Mouse (Mus musculus): Measurements from ENCODE around the gene Cxcl1. TPM values are rescaled to one million over a fixed set of nuclear protein-coding genes. Genes with fewer than 3 reads are reported as not detected.

Gene Cxcl1
- polyA plus RNA-seq, 1 experiment from 2014 or later, result 0.56 TPM

DNA sequence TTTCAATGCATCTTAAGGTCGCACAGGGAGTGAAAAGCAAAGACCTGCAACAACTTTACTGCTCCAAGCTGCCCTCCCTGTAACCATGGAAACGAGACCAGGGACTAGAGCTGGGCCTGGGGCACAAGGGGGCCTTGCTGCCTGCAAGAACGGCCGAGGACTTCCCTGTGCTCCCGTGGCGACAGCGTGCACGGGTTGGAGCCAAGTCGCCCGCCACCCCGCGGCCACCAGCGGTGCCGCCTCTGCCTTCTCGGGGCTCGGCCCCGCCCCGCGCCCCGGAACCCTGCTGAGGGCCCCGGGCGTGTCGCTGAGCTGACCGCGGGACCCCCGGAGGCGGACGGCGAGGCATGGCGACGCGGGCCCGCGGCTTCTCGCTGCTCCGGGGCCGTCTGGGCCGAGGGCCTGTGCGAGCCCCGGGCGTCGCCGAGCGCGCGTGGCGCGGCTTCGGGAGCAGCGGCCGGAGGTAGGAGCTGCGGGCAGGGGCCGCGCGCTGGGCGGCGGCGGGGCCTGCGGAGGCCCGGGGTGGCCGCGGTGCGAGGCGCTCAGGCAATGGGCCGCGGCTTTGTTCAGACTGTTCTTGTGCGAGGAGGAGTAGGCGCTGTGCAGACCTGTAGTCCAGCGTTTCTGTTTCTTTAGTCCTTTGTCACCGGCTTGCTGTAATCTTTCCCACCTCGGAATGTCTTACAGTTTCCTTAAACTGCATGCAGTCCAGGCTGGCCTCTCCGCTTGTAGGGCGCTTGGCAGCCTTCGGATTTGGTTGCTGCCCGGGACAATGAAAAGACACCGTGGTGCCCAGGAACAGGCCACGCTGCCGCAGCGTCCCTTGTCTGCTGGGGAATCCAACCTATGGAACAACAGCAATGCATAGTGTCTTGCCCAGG is 40.2 kb downstream of the Cxcl1 start, which contains the start of gene Mthfd2l:
TSS of gene Mthfd2l (plus strand) at position 147 of the 881 bp plus-strand sequence.
- H3K9me3 ChIP-seq (replicated peaks; ENCODE audit: control insufficient read depth, low read length), result no peaks in the 10 kb centered on the region
- no peaks in the 10 kb centered on the region for H3K27me3 ChIP-seq (replicated peaks; ENCODE audit: control insufficient read depth, insufficient read depth, low read length)
- DNase-seq (ENCODE audit: low spot score) (peak; percentile 92), ATAC-seq (peak; percentile 97)
- H3K27ac ChIP-seq (ENCODE audit: low read depth, low read length), result peak within 1 kb of the TSS; percentile 98
- H3K4me1 ChIP-seq (ENCODE audit: control insufficient read depth, insufficient read depth, low read length), result peaks cover 6% of the 10 kb centered on the region; the same call in 1 of the 2 replicates
- WGBS, result under 1% methylated on average over 76 of the region's 79 CpGs
- H3K36me3 ChIP-seq (ENCODE audit: control insufficient read depth, insufficient read depth, low read length), result peaks cover 10% of the 10 kb centered on the region; the same call in 1 of the 2 replicates
- H3K4me2 ChIP-seq (ENCODE audit: low read length), result peak within 1 kb of the TSS; percentile 55
- H3K9ac ChIP-seq (ENCODE audit: low read length), result peak within 1 kb of the TSS; percentile 99
- peak within 1 kb of the TSS; percentile 77 for H3K4me3 ChIP-seq (ENCODE audit: low read depth, low read length)

GRCm38 (mm10) chr5:90931911-90932310 is 40.9 kb downstream of the Cxcl1 start:
- H3K4me1 ChIP-seq (ENCODE audit: control insufficient read depth, insufficient read depth, low read length), result peaks cover 6% of the 10 kb centered on the region; the same call in 1 of the 2 replicates
- H3K4me2 ChIP-seq (ENCODE audit: low read length), result peak overlapping the region; percentile 55
- H3K4me3 ChIP-seq (ENCODE audit: low read depth, low read length), result peak overlapping the region; percentile 77
- ATAC-seq, result peak; percentile 33
- no peaks in the 10 kb centered on the region for H3K27me3 ChIP-seq (replicated peaks; ENCODE audit: control insufficient read depth, insufficient read depth, low read length)
- no peaks in the 10 kb centered on the region for H3K9me3 ChIP-seq (replicated peaks; ENCODE audit: control insufficient read depth, low read length)
- peak; percentile 60 for DNase-seq (ENCODE audit: low spot score)
- peak overlapping the region; percentile 98 for H3K27ac ChIP-seq (ENCODE audit: low read depth, low read length)
- 3% methylated on average over 6 of the region's 6 CpGs for WGBS
- peak overlapping the region; percentile 99 for H3K9ac ChIP-seq (ENCODE audit: low read length)
- peaks cover 10% of the 10 kb centered on the region; the same call in 1 of the 2 replicates for H3K36me3 ChIP-seq (ENCODE audit: control insufficient read depth, insufficient read depth, low read length)

- H3K27ac ChIP-seq (ENCODE audit: low read depth, low read length), result no peak overlapping the region
- H3K9ac ChIP-seq (ENCODE audit: low read length), result no peak overlapping the region
- peaks cover 3% of the 10 kb centered on the region; the same call in 1 of the 2 replicates for H3K4me1 ChIP-seq (ENCODE audit: control insufficient read depth, insufficient read depth, low read length)
- peaks cover 10% of the 10 kb centered on the region; the same call in 1 of the 2 replicates for H3K36me3 ChIP-seq (ENCODE audit: control insufficient read depth, insufficient read depth, low read length)
- H3K4me2 ChIP-seq (ENCODE audit: low read length), result no peak overlapping the region
- no peak for DNase-seq (ENCODE audit: low spot score)
- H3K4me3 ChIP-seq (ENCODE audit: low read depth, low read length), result no peak overlapping the region
- no peaks in the 10 kb centered on the region for H3K9me3 ChIP-seq (replicated peaks; ENCODE audit: control insufficient read depth, low read length)
- no peak for ATAC-seq
- 86% methylated on average over 2 of the region's 2 CpGs for whole genome bisulfite sequencing
- H3K27me3 ChIP-seq (replicated peaks; ENCODE audit: control insufficient read depth, insufficient read depth, low read length), result no peaks in the 10 kb centered on the region
These were observed 45.7 kb downstream of the Cxcl1 start for GRCm38 (mm10) chr5:90936706-90937105.

Other genes with a start within 250 kb of the Cxcl1 start
- gene Cxcl5, start 131.9 kb upstream of the Cxcl1 start, polyA plus RNA-seq (2014; fragmentation: Nextera tagmentation; extraction: Ambion mirVana), result 0.11 and 0.14 TPM in 2 replicates
- gene Ppbp, start 122.7 kb upstream of the Cxcl1 start, polyA plus RNA-seq (2014; fragmentation: Nextera tagmentation; extraction: Ambion mirVana), result 0.85 and 0.95 TPM in 2 replicates
- 41.7 and 49.1 TPM in 2 replicates for gene Pf4, start 118.8 kb upstream of the Cxcl1 start, polyA plus RNA-seq (2014; fragmentation: Nextera tagmentation; extraction: Ambion mirVana)
- gene Cxcl3, start 105.1 kb upstream of the Cxcl1 start, polyA plus RNA-seq (2014; fragmentation: Nextera tagmentation; extraction: Ambion mirVana), result not detected in 2 replicates
- gene Cxcl15, start 96.7 kb upstream of the Cxcl1 start, polyA plus RNA-seq (2014; fragmentation: Nextera tagmentation; extraction: Ambion mirVana), result not detected in 2 replicates
- gene Cxcl2, start 12.6 kb downstream of the Cxcl1 start, polyA plus RNA-seq (2014; fragmentation: Nextera tagmentation; extraction: Ambion mirVana), result not detected in 2 replicates
- gene Mthfd2l, start 39.9 kb downstream of the Cxcl1 start, polyA plus RNA-seq (2014; fragmentation: Nextera tagmentation; extraction: Ambion mirVana), result 71.9 and 86.0 TPM in 2 replicates
- gene Epgn, start 136.2 kb downstream of the Cxcl1 start, polyA plus RNA-seq (2014; fragmentation: Nextera tagmentation; extraction: Ambion mirVana), result 0.16 and 0.25 TPM in 2 replicates
- gene Ereg, start 183.4 kb downstream of the Cxcl1 start, polyA plus RNA-seq (2014; fragmentation: Nextera tagmentation; extraction: Ambion mirVana), result not detected in 2 replicates
- not detected in 2 replicates for gene Areg, start 248.4 kb downstream of the Cxcl1 start, polyA plus RNA-seq (2014; fragmentation: Nextera tagmentation; extraction: Ambion mirVana)